Mouse (Mus musculus) limb, embryonic 12.5 days (tissue): Measurements from ENCODE around the gene Fbxl5. TPM values are rescaled to one million over a fixed set of nuclear protein-coding genes. Genes with fewer than 3 reads are reported as not detected.
A peak's percentile ranks its signal among the peaks of the same experiment; 100 is the strongest.

Experiments
- ATAC-seq: fragments of 200-750 bp; cut with Nextera tagmentation; 2 replicates; pipeline ENCODE4 v1.8.0; 2017; ENCODE audit warnings: low read depth, moderate TSS enrichment; ENCODE audit not compliant: insufficient number of reproducible peaks, insufficient read depth, low FRiP score, low TSS enrichment
- H3K27ac ChIP-seq: fragments of 300-500 bp; sonication (generic); 2 replicates; pipeline ENCODE4 v1.5.1; 2016; ENCODE audit warnings: mild to moderate bottlenecking, moderate library complexity
- H3K27me3 ChIP-seq: fragments of 300-500 bp; sonication (generic); 2 replicates; pipeline ENCODE4 v1.6.1; 2016; ENCODE audit warnings: mild to moderate bottlenecking, moderate library complexity
- H3K36me3 ChIP-seq: fragments of 300-500 bp; sonication (generic); 2 replicates; pipeline ENCODE4 v1.6.1; 2016; ENCODE audit warnings: mild to moderate bottlenecking, moderate library complexity
- H3K4me1 ChIP-seq: fragments of 300-500 bp; sonication (generic); replicated peaks from 2 replicates; pipeline ENCODE4 v1.6.1; 2016
- H3K4me2 ChIP-seq: fragments of 300-500 bp; sonication (generic); 2 replicates; pipeline ENCODE4 v1.6.1; 2016; ENCODE audit warnings: mild to moderate bottlenecking, moderate library complexity
- H3K4me3 ChIP-seq: fragments of 300-500 bp; sonication (generic); replicated peaks from 2 replicates; pipeline ENCODE4 v1.5.1; 2016; ENCODE audit warnings: mild to moderate bottlenecking
- H3K9ac ChIP-seq: fragments of 300-500 bp; sonication (generic); replicated peaks from 2 replicates; pipeline ENCODE4 v1.6.1; 2016; ENCODE audit warnings: mild to moderate bottlenecking, moderate library complexity
- H3K9me3 ChIP-seq: fragments of 300-500 bp; sonication (generic); 2 replicates; pipeline ENCODE4 v1.6.1; 2016; ENCODE audit warnings: mild to moderate bottlenecking, moderate library complexity
- WGBS: fragments of 180-500 bp; shearing (Covaris S2); methylation state at CpG from one replicate; pipeline ENCODE4 v1.1.7; 2016; 5-methylcytosine and 5-hydroxymethylcytosine counted together
- polyA plus RNA-seq: library from polyadenylated mRNA; unstranded; fragments of >200 nt; fragmentation: Nextera tagmentation; extraction: Ambion mirVana; gene quantifications from 2 replicates; pipeline ENCODE4 v1.2.1, GENCODE M21; 2016

Fbxl5 gene
- polyA plus RNA-seq, 1 experiment from 2014 or later = 58.4 TPM

GRCm38 (mm10) chr5:43781977-43782930, 39.2 kb downstream of the Fbxl5 start:
- ATAC-seq = peak; percentile 93
- Histone ChIP-seq H3K9ac (peak overlapping the region; percentile 98), H3K4me3 (peak overlapping the region; percentile 91), H3K9me3 (no peaks in the 10 kb centered on the region), H3K4me1 (peaks cover 9% of the 10 kb centered on the region), H3K27ac (peak overlapping the region; percentile 97), H3K36me3 (no peaks in the 10 kb centered on the region), H3K27me3 (no peaks in the 10 kb centered on the region), H3K4me2 (peak overlapping the region; percentile 70)
- WGBS = 3% methylated on average over 76 of the region's 82 CpGs

DNA sequence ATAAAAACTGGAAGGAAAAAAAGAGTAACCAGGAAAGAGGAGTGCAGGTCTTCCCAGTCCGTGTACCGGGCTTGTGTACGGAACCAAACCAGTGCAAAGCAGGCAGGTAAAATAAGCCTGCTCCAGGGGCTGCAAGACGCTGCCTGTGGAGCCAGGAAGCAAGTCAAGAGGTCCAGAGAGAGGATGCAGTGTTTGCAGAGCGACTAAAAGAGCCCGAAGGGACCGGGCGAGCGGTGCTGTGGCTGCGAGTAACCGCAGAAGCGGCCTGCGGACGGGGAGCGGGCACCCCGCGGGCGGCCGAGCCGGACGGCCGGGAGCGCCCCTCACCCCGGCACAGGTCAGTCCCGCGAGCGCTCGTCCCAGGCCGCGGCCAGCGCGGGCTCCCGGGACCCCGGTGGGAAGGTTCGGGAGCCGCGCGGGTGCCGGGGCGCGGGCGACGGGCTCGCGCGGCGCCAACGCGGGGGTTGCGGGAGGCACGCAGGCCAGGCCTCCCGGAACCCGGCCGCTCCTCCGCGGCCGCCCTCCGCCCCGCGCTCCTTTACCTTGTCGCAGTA, 39.9 kb downstream of the Fbxl5 start:
- Histone ChIP-seq H3K4me1 (peaks cover 9% of the 10 kb centered on the region), H3K27ac (peak overlapping the region; percentile 97), H3K4me3 (peak overlapping the region; percentile 91), H3K27me3 (no peaks in the 10 kb centered on the region), H3K9me3 (no peaks in the 10 kb centered on the region), H3K9ac (peak overlapping the region; percentile 98), H3K4me2 (peak overlapping the region; percentile 57), H3K36me3 (no peaks in the 10 kb centered on the region)
- no peak; the same call in 1 of the 2 replicates for ATAC-seq
- under 1% methylated on average over 32 of the region's 61 CpGs for WGBS

DNA sequence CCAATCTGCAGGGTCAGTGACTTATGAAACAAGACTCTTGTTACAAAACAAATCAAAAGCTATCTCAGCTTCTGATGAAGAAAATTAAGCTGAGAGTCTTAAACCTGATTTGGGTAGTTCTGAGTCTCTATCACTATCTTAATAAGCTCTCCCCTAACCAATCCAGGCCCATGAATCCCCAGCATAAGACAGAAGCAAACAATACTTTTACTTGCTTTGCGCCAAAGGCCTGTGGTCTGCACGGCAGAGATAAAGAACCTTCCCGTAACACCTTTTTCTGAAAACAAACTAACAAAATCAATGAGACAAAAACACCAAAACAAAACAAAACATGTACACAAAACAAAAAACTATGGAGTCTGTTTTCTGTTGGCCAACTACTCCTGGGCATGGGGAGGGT, 42.9 kb downstream of the Fbxl5 start:
- Histone ChIP-seq H3K9ac (no peak overlapping the region), H3K27me3 (no peaks in the 10 kb centered on the region), H3K36me3 (no peaks in the 10 kb centered on the region), H3K4me2 (no peak overlapping the region), H3K4me3 (no peak overlapping the region), H3K4me1 (peaks cover 9% of the 10 kb centered on the region), H3K9me3 (no peaks in the 10 kb centered on the region), H3K27ac (no peak overlapping the region)
- 95% methylated on average over 3 of the region's 3 CpGs for WGBS
- no peak for ATAC-seq

GRCm38 (mm10) chr5:43776993-43777392, 44.4 kb downstream of the Fbxl5 start:
- no peaks in the 10 kb centered on the region for H3K27me3 ChIP-seq
- WGBS = 73% methylated on average over 1 of the region's 1 CpGs
- no peak overlapping the region for H3K4me3 ChIP-seq
- H3K4me1 ChIP-seq = peaks cover 9% of the 10 kb centered on the region
- H3K9ac ChIP-seq = no peak overlapping the region
- H3K9me3 ChIP-seq = no peaks in the 10 kb centered on the region
- H3K27ac ChIP-seq = no peak overlapping the region
- H3K4me2 ChIP-seq = no peak overlapping the region
- no peak for ATAC-seq
- 0 out of 2 replicates have a peak, but pooled peaks cover 3% of the 10 kb centered on the region for H3K36me3 ChIP-seq

- H3K36me3 ChIP-seq = 0 out of 2 replicates have a peak, but pooled peaks cover 3% of the 10 kb centered on the region
- no peak overlapping the region for H3K4me3 ChIP-seq
- ATAC-seq = no peak
- H3K9ac ChIP-seq = no peak overlapping the region
- H3K4me1 ChIP-seq = peaks cover 9% of the 10 kb centered on the region
- H3K27me3 ChIP-seq = no peaks in the 10 kb centered on the region
- no peaks in the 10 kb centered on the region for H3K9me3 ChIP-seq
- H3K4me2 ChIP-seq = no peak overlapping the region
- H3K27ac ChIP-seq = no peak overlapping the region
These were observed 45.0 kb downstream of the Fbxl5 start for GRCm38 (mm10) chr5:43776407-43776806.

GRCm38 (mm10) chr5:43771555-43771954, 49.9 kb downstream of the Fbxl5 start:
- ATAC-seq = no peak
- no peaks in the 10 kb centered on the region for H3K9me3 ChIP-seq
- no peaks in the 10 kb centered on the region; the same call in 1 of the 2 replicates for H3K4me1 ChIP-seq
- no peak overlapping the region for H3K9ac ChIP-seq
- H3K4me2 ChIP-seq = no peak overlapping the region
- WGBS = 84% methylated on average over 3 of the region's 3 CpGs
- H3K27me3 ChIP-seq = no peaks in the 10 kb centered on the region
- H3K36me3 ChIP-seq = peaks cover 43% of the 10 kb centered on the region
- no peak overlapping the region for H3K4me3 ChIP-seq
- H3K27ac ChIP-seq = no peak overlapping the region

DNA sequence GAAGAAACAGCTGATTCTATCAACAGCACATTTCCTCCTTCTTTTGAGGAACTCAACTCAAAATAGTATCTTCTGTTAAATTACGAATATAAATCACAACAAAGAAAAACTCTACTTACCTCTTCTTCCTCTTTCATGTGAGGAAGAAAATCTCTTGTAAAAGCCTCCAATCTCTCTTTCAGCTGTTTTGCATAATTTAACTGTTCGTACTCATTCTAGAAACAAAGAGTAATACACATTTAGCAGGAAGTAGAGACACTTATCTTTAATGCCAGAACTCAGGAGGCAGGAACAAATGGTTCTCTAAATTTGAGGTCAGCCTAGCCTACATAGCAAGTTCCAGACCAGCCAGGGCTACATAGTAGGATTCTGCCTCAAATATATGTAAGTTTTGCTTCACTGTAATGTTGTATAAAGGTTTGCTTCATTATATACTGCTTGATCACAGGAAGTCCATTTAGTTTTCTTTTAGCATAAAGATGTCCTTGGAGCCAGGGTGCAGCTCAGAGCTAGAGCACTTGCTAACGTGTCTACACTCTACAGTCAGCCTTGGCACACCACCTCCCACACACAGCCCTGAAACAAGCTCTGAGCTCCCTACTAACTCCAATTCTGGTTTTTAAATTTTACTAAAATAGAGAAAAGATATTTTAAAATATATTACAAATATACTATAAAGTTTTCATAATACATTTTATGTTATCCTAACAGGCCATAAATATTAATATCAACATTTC, 50.7 kb downstream of the Fbxl5 start:
- Histone ChIP-seq H3K36me3 (peaks cover 47% of the 10 kb centered on the region), H3K9ac (no peak overlapping the region), H3K4me3 (no peak overlapping the region), H3K27ac (no peak overlapping the region), H3K9me3 (no peaks in the 10 kb centered on the region), H3K4me1 (no peaks in the 10 kb centered on the region), H3K27me3 (no peaks in the 10 kb centered on the region), H3K4me2 (no peak overlapping the region)
- 83% methylated on average over 3 of the region's 3 CpGs for WGBS
- no peak for ATAC-seq

- no peak for ATAC-seq
- no peak overlapping the region for H3K27ac ChIP-seq
- no peaks in the 10 kb centered on the region for H3K4me1 ChIP-seq
- H3K9me3 ChIP-seq = no peaks in the 10 kb centered on the region
- peaks cover 31% of the 10 kb centered on the region for H3K36me3 ChIP-seq
- no peak overlapping the region for H3K4me2 ChIP-seq
- H3K27me3 ChIP-seq = no peaks in the 10 kb centered on the region
- H3K9ac ChIP-seq = no peak overlapping the region
- H3K4me3 ChIP-seq = no peak overlapping the region
- WGBS = 87% methylated on average over 3 of the region's 3 CpGs
These were observed 72.3 kb downstream of the Fbxl5 start for GRCm38 (mm10) chr5:43749092-43749491.

GRCm38 (mm10) chr5:43748039-43748438, 73.4 kb downstream of the Fbxl5 start:
- Histone ChIP-seq H3K27ac (no peak overlapping the region), H3K9me3 (no peaks in the 10 kb centered on the region), H3K9ac (no peak overlapping the region), H3K4me2 (no peak overlapping the region), H3K27me3 (no peaks in the 10 kb centered on the region), H3K4me1 (no peaks in the 10 kb centered on the region), H3K36me3 (peaks cover 36% of the 10 kb centered on the region), H3K4me3 (no peak overlapping the region)
- ATAC-seq = no peak
- 94% methylated on average over 4 of the region's 4 CpGs for WGBS

- 65% methylated on average over 5 of the region's 5 CpGs for WGBS
- no peak for ATAC-seq
These were observed 76.3 kb downstream of the Fbxl5 start for GRCm38 (mm10) chr5:43745156-43745555.

DNA sequence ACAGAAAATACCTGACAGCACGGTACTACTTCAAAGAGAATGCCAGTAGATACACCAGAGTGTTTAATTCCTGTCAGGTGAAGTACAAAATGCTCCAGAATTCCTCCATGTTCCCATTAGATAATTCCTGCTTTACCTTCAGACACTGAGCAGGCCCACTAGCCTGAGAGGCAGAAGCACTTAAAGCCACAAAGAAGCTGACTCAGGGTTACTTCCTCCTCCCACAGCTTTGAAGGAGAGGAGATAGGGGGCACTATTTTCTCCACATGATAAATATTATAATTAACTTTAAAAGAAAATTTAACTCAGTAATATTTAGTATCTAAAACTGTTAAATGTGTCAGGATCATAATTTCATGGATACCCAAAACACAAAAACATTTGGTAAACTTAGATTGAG, 77.3 kb downstream of the Fbxl5 start:
- Histone ChIP-seq H3K9ac (no peak overlapping the region), H3K4me1 (no peaks in the 10 kb centered on the region), H3K9me3 (no peaks in the 10 kb centered on the region), H3K4me3 (no peak overlapping the region), H3K36me3 (peaks cover 48% of the 10 kb centered on the region), H3K4me2 (no peak overlapping the region), H3K27me3 (no peaks in the 10 kb centered on the region), H3K27ac (no peak overlapping the region)
- ATAC-seq = no peak
- 96% methylated on average over 1 of the region's 1 CpGs for WGBS

More at GRCm38 (mm10) chr5:43745156-43745555, 76.3 kb downstream of the Fbxl5 start:
- Histone ChIP-seq H3K4me2 (no peak overlapping the region), H3K4me3 (no peak overlapping the region), H3K9me3 (no peaks in the 10 kb centered on the region), H3K27ac (no peak overlapping the region), H3K9ac (no peak overlapping the region), H3K4me1 (no peaks in the 10 kb centered on the region), H3K27me3 (no peaks in the 10 kb centered on the region), H3K36me3 (peaks cover 50% of the 10 kb centered on the region)
